29 mouse cellular contexts compared by ENCODE assay signal in genomic region chr3:102602766-102603165, GRCm38 (mm10).
DNase-seq lines count a peak whose midpoint lies in the region; ATAC-seq and TF ChIP-seq lines count a peak whose summit lies in the region.
"Had no signal": no experiment of that assay in that cellular context is flagged by ENCODE, and none has a peak within 500 bp of the region (broad histone marks: within the 10 kb centered on the region; RNA-seq: fewer than 3 reads in every experiment).

No protein-coding gene starts in this region.

- H3K4me1 ChIP-seq in embryonic facial prominence, embryonic 13.5 days: peaks cover 28% of the 10 kb centered on the region
- peaks cover 11% of the 10 kb centered on the region; the same call in 1 of the 2 replicates for H3K4me1 ChIP-seq in embryonic facial prominence, embryonic 10.5 days
- peaks cover 18% of the 10 kb centered on the region for H3K4me1 ChIP-seq in midbrain, embryonic 10.5 days
- H3K4me1 ChIP-seq in midbrain, embryonic 15.5 days: no peaks in the 10 kb centered on the region
- no peaks in the 10 kb centered on the region for H3K4me1 ChIP-seq in lung, adult 2 months (ENCODE audit: control insufficient read depth, insufficient read depth, low read length)
- H3K4me1 ChIP-seq in stomach, postnatal 0 days (replicated peaks; ENCODE audit: control insufficient read depth, insufficient read depth): no peaks in the 10 kb centered on the region
- H3K4me1 ChIP-seq: forebrain, embryonic 12.5 days had no signal

- H3K27me3 ChIP-seq in embryonic facial prominence, embryonic 13.5 days: no peaks in the 10 kb centered on the region
- no peaks in the 10 kb centered on the region for H3K27me3 ChIP-seq in embryonic facial prominence, embryonic 10.5 days (replicated peaks; ENCODE audit: low read depth, poor library complexity, severe bottlenecking)
- peaks cover 8% of the 10 kb centered on the region; the same call in 1 of the 2 replicates for H3K27me3 ChIP-seq in midbrain, embryonic 10.5 days (ENCODE audit: low read depth, poor library complexity, severe bottlenecking)
- no peaks in the 10 kb centered on the region for H3K27me3 ChIP-seq in midbrain, embryonic 15.5 days (replicated peaks)
- H3K27me3 ChIP-seq in stomach, postnatal 0 days (ENCODE audit: control insufficient read depth, insufficient read depth, low read length): no peaks in the 10 kb centered on the region
- H3K27me3 ChIP-seq: CH12.LX; forebrain, embryonic 12.5 days; forebrain, embryonic 15.5 days had no signal

- H3K27ac ChIP-seq in embryonic facial prominence, embryonic 13.5 days: 0 out of 2 replicates have a peak overlapping the region, but pooled peaks have one; percentile 39
- H3K27ac ChIP-seq in embryonic facial prominence, embryonic 10.5 days (replicated peaks): no peak overlapping the region
- no peak overlapping the region for H3K27ac ChIP-seq in midbrain, embryonic 10.5 days (replicated peaks)
- no peak overlapping the region for H3K27ac ChIP-seq in midbrain, embryonic 15.5 days
- no peak overlapping the region for H3K27ac ChIP-seq in stomach, postnatal 0 days (replicated peaks)
- H3K27ac ChIP-seq: forebrain, embryonic 15.5 days; heart, adult 2 months; hindbrain, embryonic 14.5 days; hindbrain, postnatal 0 days had no signal

- H3K9ac ChIP-seq in embryonic facial prominence, embryonic 13.5 days: no peak overlapping the region
- H3K9ac ChIP-seq in midbrain, embryonic 15.5 days: no peak overlapping the region
- H3K9ac ChIP-seq in stomach, postnatal 0 days (ENCODE audit: low read length): no peak overlapping the region
- H3K9ac ChIP-seq: forebrain, embryonic 12.5 days; forebrain, embryonic 15.5 days; hindbrain, embryonic 14.5 days had no signal

- TF ChIP-seq POLR2A in lung, adult 2 months (IDR thresholded peaks at IDR 0.05; ENCODE audit: borderline replicate concordance, extremely low read depth, low read depth, low read length): no peak

- no peak for TF ChIP-seq EP300 in stomach, postnatal 0 days (optimal IDR thresholded peaks at IDR 0.05)

- H3K36me3 ChIP-seq in embryonic facial prominence, embryonic 13.5 days: no peaks in the 10 kb centered on the region
- no peaks in the 10 kb centered on the region for H3K36me3 ChIP-seq in embryonic facial prominence, embryonic 10.5 days (replicated peaks)
- no peaks in the 10 kb centered on the region for H3K36me3 ChIP-seq in midbrain, embryonic 10.5 days
- no peaks in the 10 kb centered on the region for H3K36me3 ChIP-seq in midbrain, embryonic 15.5 days (replicated peaks)
- H3K36me3 ChIP-seq in stomach, postnatal 0 days (ENCODE audit: control insufficient read depth, insufficient read depth, low read length): no peaks in the 10 kb centered on the region
- H3K36me3 ChIP-seq: forebrain, embryonic 12.5 days; forebrain, embryonic 15.5 days; G1E had no signal

- no peak overlapping the region for H3K4me2 ChIP-seq in embryonic facial prominence, embryonic 13.5 days
- H3K4me2 ChIP-seq in midbrain, embryonic 15.5 days: no peak overlapping the region
- no peak overlapping the region for H3K4me2 ChIP-seq in stomach, postnatal 0 days (replicated peaks; ENCODE audit: low read depth)
- H3K4me2 ChIP-seq: forebrain, embryonic 12.5 days; forebrain, embryonic 15.5 days; heart, embryonic 11.5 days; hindbrain, embryonic 14.5 days had no signal

- no peak overlapping the region for H3K4me3 ChIP-seq in embryonic facial prominence, embryonic 13.5 days
- H3K4me3 ChIP-seq in embryonic facial prominence, embryonic 10.5 days: no peak overlapping the region
- no peak overlapping the region for H3K4me3 ChIP-seq in midbrain, embryonic 10.5 days
- H3K4me3 ChIP-seq in midbrain, embryonic 15.5 days: no peak overlapping the region
- H3K4me3 ChIP-seq in lung, adult 2 months (replicated peaks; ENCODE audit: extremely low read depth, low read depth, low read length): no peak overlapping the region
- H3K4me3 ChIP-seq in stomach, postnatal 0 days (ENCODE audit: low read depth, low read length): no peak overlapping the region
- H3K4me3 ChIP-seq: forebrain, embryonic 12.5 days; forebrain, embryonic 15.5 days; heart, adult 2 months had no signal

- no peak for DNase-seq in embryonic facial prominence, embryonic 10.5 days (ENCODE audit: low spot score)
- peak; percentile 10 for DNase-seq in midbrain, embryonic 10.5 days (ENCODE audit: low spot score)
- DNase-seq in NIH3T3 (ENCODE audit: low read depth): peak; percentile 73
- peak; percentile 45 for DNase-seq in fibroblast of lung, adult 2 months (ENCODE audit: low read depth)
- no peak for DNase-seq in lung, adult 2 months
- no peak for DNase-seq in stomach, postnatal 0 days (ENCODE audit: low spot score)
- DNase-seq: adrenal gland, adult 8-10 months; adrenal gland, postnatal 25 days; B cell, adult 2 months; cerebellum, adult 11-12 months; cerebellum, adult 8-10 months; cerebellum, postnatal 10 days; cerebellum, postnatal 36 days; embryo, embryonic 11 days; gastrocnemius, postnatal 25 days; heart, adult 2 months; heart, postnatal 4 days had no signal

- no peak for TF ChIP-seq CTCF in lung, adult 2 months (IDR thresholded peaks at IDR 0.05; ENCODE audit: insufficient read depth, low read length)
- no peak for TF ChIP-seq CTCF in stomach, postnatal 0 days (IDR thresholded peaks at IDR 0.05; ENCODE audit: low read depth)

- no peaks in the 10 kb centered on the region for H3K9me3 ChIP-seq in embryonic facial prominence, embryonic 13.5 days
- H3K9me3 ChIP-seq in embryonic facial prominence, embryonic 10.5 days: no peaks in the 10 kb centered on the region
- no peaks in the 10 kb centered on the region for H3K9me3 ChIP-seq in midbrain, embryonic 10.5 days (replicated peaks)
- no peaks in the 10 kb centered on the region for H3K9me3 ChIP-seq in midbrain, embryonic 15.5 days
- H3K9me3 ChIP-seq in stomach, postnatal 0 days (ENCODE audit: control insufficient read depth, low read length): no peaks in the 10 kb centered on the region
- H3K9me3 ChIP-seq: forebrain, embryonic 15.5 days; G1E had no signal

- ATAC-seq in embryonic facial prominence, embryonic 13.5 days (ENCODE audit: insufficient number of reproducible peaks, insufficient read depth, low FRiP score, low TSS enrichment, low read depth): no peak
- no peak for ATAC-seq in midbrain, embryonic 15.5 days (replicated peaks)
- no peak for ATAC-seq in stomach, postnatal 0 days (ENCODE audit: low FRiP score, low TSS enrichment)
- ATAC-seq: activated CD4-positive, CD25-positive, alpha-beta regulatory T cell, adult 4 months; forebrain, embryonic 15.5 days; hindbrain, postnatal 0 days; inflammation-experienced regulatory T-cells, adult 6 months; intestine, embryonic 16.5 days had no signal

- WGBS in embryonic facial prominence, embryonic 13.5 days: 63% methylated on average over 13 of the region's 13 CpGs
- WGBS in embryonic facial prominence, embryonic 10.5 days: 86% methylated on average over 13 of the region's 13 CpGs
- 81% methylated on average over 13 of the region's 13 CpGs for WGBS in midbrain, embryonic 10.5 days
- 80% methylated on average over 13 of the region's 13 CpGs for WGBS in midbrain, embryonic 15.5 days
- WGBS in lung, adult 2 months: 87% methylated on average over 13 of the region's 13 CpGs
- 86% methylated on average over 13 of the region's 13 CpGs for WGBS in stomach, postnatal 0 days

Comparison
In these comparisons a context has a peak if more than half of its experiments do, and no peak if none do; other contexts are left out.
1. DNase-seq: peak in midbrain, embryonic 10.5 days (single experiment), NIH3T3 (single experiment) and fibroblast of lung, adult 2 months (single experiment); none in embryonic facial prominence, embryonic 10.5 days (single experiment), lung, adult 2 months (single experiment) and stomach, postnatal 0 days (single experiment).